In the genomic region with DNA sequence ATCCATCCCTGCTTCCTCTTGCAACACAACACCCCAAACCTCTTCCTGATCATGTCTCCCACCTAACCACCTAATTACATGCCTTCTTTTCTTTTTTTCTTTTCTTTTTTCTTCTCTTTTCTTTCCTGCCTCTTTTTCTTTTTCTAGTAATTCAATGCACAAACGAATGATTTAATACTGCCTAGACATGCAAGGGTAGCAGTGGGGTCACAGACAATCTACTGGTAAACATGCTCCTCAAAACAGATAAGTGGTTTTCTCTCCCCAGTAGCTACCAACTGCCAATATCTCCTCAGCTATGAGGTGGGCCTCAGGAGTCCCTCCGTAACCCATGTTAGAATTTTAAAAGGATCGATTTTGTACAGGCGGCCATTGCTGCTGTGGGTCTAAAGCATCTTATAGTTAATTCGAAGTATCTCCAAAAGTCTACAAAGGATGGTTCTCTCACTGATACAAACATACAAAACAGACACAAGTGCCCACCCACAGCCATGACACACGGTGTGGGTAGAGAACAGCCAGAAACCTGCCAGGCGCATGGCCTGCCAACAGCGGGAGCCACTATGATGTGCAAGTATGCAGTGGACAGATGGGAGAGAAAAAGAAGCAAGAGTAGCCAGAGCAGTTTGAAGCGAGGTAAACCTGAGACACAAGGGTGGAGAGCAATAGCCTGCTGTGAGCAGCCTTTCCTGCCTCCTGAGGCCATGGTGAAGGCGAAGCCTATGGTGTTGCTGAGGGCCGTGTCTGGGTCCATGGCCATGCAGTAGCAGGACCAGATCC, we compare ENCODE assay signal across 19 mouse cellular contexts.
DNase-seq lines count a peak whose midpoint lies in the region; ATAC-seq lines count a peak whose summit lies in the region.
"Had no signal": no experiment of that assay in that cellular context is flagged by ENCODE, and none has a peak within 500 bp of the region (broad histone marks: within the 10 kb centered on the region; RNA-seq: fewer than 3 reads in every experiment).

No protein-coding gene starts in this region.

- 0 out of 2 replicates have a peak, but pooled peaks have one; percentile 33 for ATAC-seq in common myeloid progenitor, adult 5-6 weeks (replicated peaks; ENCODE audit: low read depth, poor library complexity, severe bottlenecking)
- 0 out of 2 replicates have a peak, but pooled peaks have one; percentile 16 for ATAC-seq in megakaryocyte-erythroid progenitor cell, adult 5-6 weeks (replicated peaks; ENCODE audit: low FRiP score, low TSS enrichment, poor library complexity, severe bottlenecking)
- ATAC-seq: forebrain, embryonic 15.5 days; hindbrain, postnatal 0 days; intestine, embryonic 15.5 days had no signal

- peak; percentile 88 for DNase-seq in heart, adult 11 months
- DNase-seq in heart, adult 8-10 months (ENCODE audit: low spot score) = no peak
- peak; percentile 71 for DNase-seq in right cerebral cortex, adult 18-20 months
- no peak for DNase-seq in right cerebral cortex, postnatal 10 days (ENCODE audit: low spot score in 2 of 2)
- no peak for DNase-seq in B cell, adult 2 months
- DNase-seq: adrenal gland, postnatal 10 days; cerebellum, adult 11-12 months; cerebellum, postnatal 25 days; embryo, embryonic 11 days; heart, postnatal 36 days; kidney, adult 2 months; kidney, postnatal 36 days; spleen, adult 18-20 months; thymus, postnatal 25 days had no signal

Comparison
In these comparisons a context has a peak if more than half of its experiments do, and no peak if none do; other contexts are left out.
1. DNase-seq: peak in heart, adult 11 months (single experiment) and right cerebral cortex, adult 18-20 months (single experiment); none in heart, adult 8-10 months (single experiment), right cerebral cortex, postnatal 10 days (0 of 2) and B cell, adult 2 months (0 of 2).